Mouse (Mus musculus) liver, embryonic 13.5 days (tissue): ENCODE results near the gene Gm42791. TPM values are rescaled to one million over a fixed set of nuclear protein-coding genes. Genes with fewer than 3 reads are reported as not detected.

Experiments used
- ATAC-seq: fragments of 200-750 bp; cut with Nextera tagmentation; 2 replicates; pipeline ENCODE4 v1.8.0; 2017; ENCODE audit warnings: low read depth, mild to moderate bottlenecking, moderate number of reproducible peaks, moderate library complexity
- DNase-seq: peaks from one replicate; pipeline ENCODE4 v3.0.0; 2022
- H3K27ac ChIP-seq: fragments of 300-500 bp; sonication (generic); 2 replicates; pipeline ENCODE4 v1.5.1; 2015; ENCODE audit warnings: moderate library complexity, mild to moderate bottlenecking, inconsistent platforms
- H3K27me3 ChIP-seq: fragments of 300-500 bp; sonication (generic); 2 replicates; pipeline ENCODE4 v1.6.1; 2015; ENCODE audit warnings: mild to moderate bottlenecking, inconsistent platforms
- H3K36me3 ChIP-seq: fragments of 300-500 bp; sonication (generic); 2 replicates; pipeline ENCODE4 v1.6.1; 2015; ENCODE audit warnings: mild to moderate bottlenecking, inconsistent platforms
- H3K4me1 ChIP-seq: fragments of 300-500 bp; sonication (generic); replicated peaks from 2 replicates; pipeline ENCODE4 v1.6.1; 2015; ENCODE audit warnings: inconsistent platforms
- H3K4me2 ChIP-seq: fragments of 300-500 bp; sonication (generic); 2 replicates; pipeline ENCODE4 v1.6.1; 2015; ENCODE audit warnings: inconsistent platforms, mild to moderate bottlenecking, moderate library complexity
- H3K4me3 ChIP-seq: fragments of 300-500 bp; sonication (generic); replicated peaks from 2 replicates; pipeline ENCODE4 v1.5.1; 2015; ENCODE audit warnings: mild to moderate bottlenecking, inconsistent platforms
- H3K9ac ChIP-seq: fragments of 300-500 bp; sonication (generic); 2 replicates; pipeline ENCODE4 v1.6.1; 2015; ENCODE audit warnings: mild to moderate bottlenecking, inconsistent platforms
- H3K9me3 ChIP-seq: fragments of 300-500 bp; sonication (generic); replicated peaks from 2 replicates; pipeline ENCODE4 v1.6.1; 2016; ENCODE audit warnings: inconsistent platforms
- WGBS: fragments of 180-500 bp; shearing (Covaris S2); methylation state at CpG from one replicate; pipeline ENCODE4 v1.1.7; 2015; ENCODE audit not compliant: insufficient replicate concordance; 5-methylcytosine and 5-hydroxymethylcytosine counted together
- polyA plus RNA-seq: library from polyadenylated mRNA; unstranded; fragments of >200 nt; fragmentation: Nextera tagmentation; extraction: Ambion mirVana; gene quantifications from 2 replicates; pipeline ENCODE4 v1.2.1, GENCODE M21; 2015

Gene Gm42791
- polyA plus RNA-seq, 1 experiment from 2014 or later: 0.86 TPM

DNA sequence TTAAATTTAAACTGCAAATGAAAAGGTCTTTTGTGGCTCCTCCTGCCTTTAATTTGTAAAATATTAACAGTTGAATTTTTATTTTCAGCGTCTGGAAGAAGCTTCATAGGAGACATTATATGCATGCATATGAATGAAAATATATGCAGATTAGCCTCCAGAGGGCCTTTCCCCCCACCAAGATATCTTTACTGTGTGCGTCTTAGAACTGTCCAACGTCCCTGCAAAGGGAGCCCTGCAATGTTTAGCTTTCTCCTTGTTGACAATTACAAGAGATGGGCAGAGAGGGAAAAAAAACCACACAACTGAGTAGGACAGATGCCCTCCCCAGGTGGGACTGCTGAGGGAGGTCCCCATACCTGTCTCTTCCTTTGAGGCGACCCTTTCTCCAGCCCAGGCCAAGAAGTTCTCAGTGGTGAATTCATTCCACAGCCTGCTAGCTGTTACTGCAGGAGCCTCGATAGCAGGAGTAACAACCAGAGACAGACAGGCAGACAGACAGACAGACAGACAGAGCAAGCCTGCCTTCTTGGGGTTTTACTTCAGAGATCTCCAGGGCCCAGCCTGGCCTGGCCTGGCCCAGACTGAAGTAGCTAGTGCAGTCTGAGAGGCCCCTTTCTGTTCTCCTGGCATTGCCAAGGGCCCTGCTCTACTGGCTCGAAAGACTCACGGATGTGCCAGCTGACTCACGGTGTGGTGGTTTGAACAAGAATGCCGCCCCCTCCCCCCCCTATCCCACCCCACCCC lies 1.2 kb upstream of the Gm42791 start:
- no peak for ATAC-seq

DNA sequence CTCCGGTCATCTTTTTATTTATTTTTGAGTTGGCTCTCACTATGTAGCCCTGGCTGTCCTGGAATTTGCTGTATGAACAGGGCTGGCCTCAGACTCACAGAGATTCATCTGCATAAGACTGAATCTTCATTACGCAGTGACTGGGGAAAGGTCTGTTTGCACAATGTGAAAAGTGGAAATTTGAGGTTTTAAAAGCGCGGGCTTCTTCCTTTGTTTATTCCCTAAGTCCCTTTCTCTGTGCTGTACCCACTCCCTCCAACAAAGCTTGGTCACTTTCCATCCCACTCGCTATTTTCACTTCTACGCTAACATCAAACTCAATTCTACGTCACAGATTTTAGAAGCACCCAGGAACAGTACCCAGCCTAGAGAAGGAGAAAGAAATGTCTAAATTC lies 639 bp downstream of the Gm42791 start:
- Histone ChIP-seq H3K4me2 (peak overlapping the region; percentile 80), H3K4me3 (peak overlapping the region; percentile 64), H3K27ac (peak overlapping the region; percentile 78), H3K36me3 (0 out of 2 replicates have a peak, but pooled peaks cover 3% of the 10 kb centered on the region), H3K9me3 (no peaks in the 10 kb centered on the region; the same call in 1 of the 2 replicates), H3K27me3 (no peaks in the 10 kb centered on the region), H3K4me1 (peaks cover 23% of the 10 kb centered on the region), H3K9ac (peak overlapping the region; percentile 71)
- WGBS: 63% methylated on average over 7 of the region's 7 CpGs
- DNase-seq (no peak), ATAC-seq (no peak)

More for the DNA sequence above, 1.2 kb upstream of the Gm42791 start:
- Histone ChIP-seq H3K27ac (peak overlapping the region; percentile 78; the same call in 1 of the 2 replicates), H3K4me1 (peaks cover 23% of the 10 kb centered on the region), H3K9ac (no peak overlapping the region), H3K4me3 (no peak overlapping the region), H3K9me3 (no peaks in the 10 kb centered on the region), H3K36me3 (no peaks in the 10 kb centered on the region), H3K4me2 (no peak overlapping the region), H3K27me3 (no peaks in the 10 kb centered on the region)
- 72% methylated on average over 9 of the region's 9 CpGs for WGBS
- no peak for DNase-seq

DNA sequence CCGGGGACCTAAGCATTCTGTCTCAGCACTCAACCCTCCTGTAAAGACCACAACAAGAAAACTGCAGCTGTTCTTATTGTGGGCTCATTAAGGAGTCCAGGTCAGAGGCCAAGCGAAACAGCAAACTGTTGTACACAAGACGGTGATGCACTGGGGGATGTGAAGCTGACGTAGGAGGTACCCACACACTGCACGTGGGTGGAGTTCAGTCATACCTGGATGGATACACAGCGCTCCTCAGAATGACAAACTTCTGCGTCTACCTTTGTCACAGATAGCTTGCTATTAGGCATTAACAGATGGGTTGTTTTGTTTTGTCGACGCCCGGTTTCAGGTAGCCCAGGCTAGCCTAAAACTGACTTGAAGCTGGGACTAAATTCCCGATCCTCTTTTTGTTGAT lies 2.3 kb downstream of the Gm42791 start:
- Histone ChIP-seq H3K27ac (no peak overlapping the region), H3K36me3 (peaks cover 8% of the 10 kb centered on the region; the same call in 1 of the 2 replicates), H3K4me3 (no peak overlapping the region), H3K9ac (no peak overlapping the region), H3K9me3 (peaks cover 8% of the 10 kb centered on the region; the same call in 1 of the 2 replicates), H3K27me3 (no peaks in the 10 kb centered on the region), H3K4me2 (no peak overlapping the region), H3K4me1 (peaks cover 23% of the 10 kb centered on the region)
- DNase-seq (no peak), ATAC-seq (no peak)
- WGBS: 88% methylated on average over 11 of the region's 11 CpGs

DNA sequence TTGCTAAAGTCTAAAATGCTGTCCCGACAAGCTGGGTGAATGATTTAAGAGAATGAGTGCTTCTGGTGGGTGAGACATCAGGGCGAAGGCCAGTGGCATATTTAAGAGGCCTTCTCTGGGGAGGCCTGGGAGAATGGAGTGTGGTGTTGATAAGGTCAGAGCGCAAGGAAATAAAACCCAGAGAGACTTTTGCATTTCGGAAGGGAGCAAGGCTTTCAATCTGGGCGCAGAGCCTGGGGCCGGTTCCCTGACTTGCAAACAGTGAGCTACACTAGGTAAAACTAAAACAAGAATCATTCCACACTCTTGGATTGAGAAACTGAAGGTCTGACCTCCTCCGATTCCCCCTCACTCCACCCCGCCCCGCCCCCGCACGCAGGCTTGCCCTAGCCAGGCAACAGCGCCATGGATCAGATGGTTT lies 4.0 kb downstream of the Gm42791 start:
- H3K27me3 ChIP-seq: no peaks in the 10 kb centered on the region
- H3K4me3 ChIP-seq: no peak overlapping the region
- peaks cover 11% of the 10 kb centered on the region; the same call in 1 of the 2 replicates for H3K9me3 ChIP-seq
- peak overlapping the region; percentile 15; the same call in 1 of the 2 replicates for H3K27ac ChIP-seq
- DNase-seq (no peak), ATAC-seq (no peak)
- no peak overlapping the region for H3K9ac ChIP-seq
- H3K36me3 ChIP-seq: peaks cover 9% of the 10 kb centered on the region; the same call in 1 of the 2 replicates
- H3K4me2 ChIP-seq: no peak overlapping the region
- peaks cover 18% of the 10 kb centered on the region for H3K4me1 ChIP-seq
- WGBS: 74% methylated on average over 12 of the region's 12 CpGs

DNA sequence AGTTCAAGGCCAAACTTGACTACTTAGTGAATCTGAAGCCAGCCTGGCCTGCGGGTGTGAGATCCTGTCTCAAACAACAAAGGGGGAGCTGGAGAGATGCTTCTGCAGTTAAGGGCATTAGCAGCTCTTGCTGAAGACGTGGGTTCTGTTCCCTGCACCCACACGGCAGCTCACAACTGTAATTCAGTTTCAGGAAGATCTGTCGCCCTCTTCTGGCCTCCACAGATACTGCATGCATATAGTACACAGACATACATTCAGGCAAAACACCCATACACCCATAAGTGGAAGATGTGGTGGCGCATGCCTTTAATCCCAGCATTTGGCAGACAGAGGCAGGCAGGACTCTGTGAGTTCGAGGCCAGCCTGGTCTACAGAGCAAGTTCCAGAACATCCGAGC lies 5.5 kb downstream of the Gm42791 start:
- Histone ChIP-seq H3K4me1 (peaks cover 8% of the 10 kb centered on the region), H3K4me2 (no peak overlapping the region), H3K4me3 (no peak overlapping the region), H3K27me3 (no peaks in the 10 kb centered on the region), H3K36me3 (peaks cover 9% of the 10 kb centered on the region; the same call in 1 of the 2 replicates), H3K9me3 (peaks cover 11% of the 10 kb centered on the region; the same call in 1 of the 2 replicates), H3K27ac (no peak overlapping the region), H3K9ac (no peak overlapping the region)
- ATAC-seq (no peak), DNase-seq (no peak)
- WGBS: 75% methylated on average over 7 of the region's 7 CpGs

DNA sequence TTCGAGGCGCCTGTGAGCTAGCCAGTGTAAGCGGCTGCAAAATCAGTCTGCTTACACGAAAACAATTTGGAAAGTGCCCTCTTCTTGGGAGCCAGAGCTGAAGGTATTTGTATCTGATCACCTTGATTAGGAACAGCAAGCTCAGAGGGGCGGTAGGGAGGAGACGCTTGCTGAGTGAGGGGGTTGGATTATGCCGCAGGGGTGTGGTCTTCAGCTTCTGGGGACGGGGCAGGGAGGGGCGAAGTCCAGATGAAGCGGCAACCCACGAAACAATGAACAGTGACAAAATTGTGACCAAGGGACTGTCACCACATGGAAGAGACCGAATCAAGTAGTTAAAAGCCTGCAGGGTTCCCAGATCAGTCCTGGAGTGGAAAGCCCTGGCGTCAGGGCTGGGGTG lies 10.0 kb downstream of the Gm42791 start:
- Histone ChIP-seq H3K9me3 (peaks cover 15% of the 10 kb centered on the region; the same call in 1 of the 2 replicates), H3K4me1 (peaks cover 13% of the 10 kb centered on the region), H3K4me3 (no peak overlapping the region), H3K4me2 (no peak overlapping the region), H3K27ac (no peak overlapping the region), H3K36me3 (peaks cover 9% of the 10 kb centered on the region; the same call in 1 of the 2 replicates), H3K9ac (no peak overlapping the region), H3K27me3 (no peaks in the 10 kb centered on the region)
- 47% methylated on average over 13 of the region's 13 CpGs for WGBS
- DNase-seq: no peak
- ATAC-seq: no peak

DNA sequence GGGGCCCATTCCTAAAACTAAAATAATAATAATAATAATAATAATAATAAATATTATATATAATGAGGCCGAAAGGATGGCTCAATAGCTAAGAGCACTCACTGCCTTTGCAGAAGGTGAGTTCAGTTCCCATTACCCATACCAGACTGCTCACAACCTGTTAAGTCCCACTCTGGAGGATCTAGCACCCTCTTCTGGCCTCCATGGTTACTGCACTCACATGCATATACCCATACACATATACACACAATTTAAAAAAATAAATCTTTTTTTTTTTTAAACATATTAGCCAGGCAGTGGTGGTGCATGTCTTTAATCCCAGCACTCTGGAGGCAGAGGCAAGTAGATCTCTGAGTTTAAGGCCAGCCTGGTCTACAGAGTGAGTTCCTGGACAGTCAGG lies 11.3 kb downstream of the Gm42791 start:
- Histone ChIP-seq H3K4me3 (no peak overlapping the region), H3K4me1 (peaks cover 20% of the 10 kb centered on the region), H3K27ac (no peak overlapping the region), H3K4me2 (no peak overlapping the region), H3K27me3 (no peaks in the 10 kb centered on the region), H3K9ac (no peak overlapping the region), H3K36me3 (peaks cover 6% of the 10 kb centered on the region; the same call in 1 of the 2 replicates), H3K9me3 (peaks cover 15% of the 10 kb centered on the region; the same call in 1 of the 2 replicates)
- DNase-seq (no peak), ATAC-seq (no peak)
- 84% methylated on average over 1 of the region's 1 CpGs for WGBS

DNA sequence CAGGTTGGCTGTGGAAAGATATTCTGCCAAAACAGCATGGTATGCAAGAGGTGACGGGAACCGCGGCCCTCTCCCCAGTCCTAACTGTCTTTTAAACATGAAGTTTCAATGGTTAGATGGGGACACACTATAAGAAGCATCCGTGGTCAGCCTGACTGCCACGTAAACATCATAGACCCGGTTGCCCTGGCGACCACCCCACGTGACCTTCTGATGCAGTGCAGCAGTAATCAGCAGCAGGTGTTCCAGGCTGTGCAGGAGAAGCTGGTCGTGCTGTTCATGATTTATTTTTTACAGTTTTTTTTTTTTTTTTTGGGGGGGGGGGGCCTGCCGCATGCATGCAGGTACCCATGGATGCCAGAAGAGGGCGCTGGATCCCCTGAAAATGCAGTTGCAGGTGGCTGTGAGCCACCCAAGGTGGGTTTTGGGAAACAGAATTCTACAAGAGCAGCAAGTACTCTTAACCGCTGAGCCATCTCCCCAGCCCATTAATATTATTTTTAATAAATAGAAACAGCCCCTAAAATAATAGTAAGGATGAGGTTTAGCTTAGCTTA lies 11.8 kb downstream of the Gm42791 start:
- ATAC-seq (no peak), DNase-seq (no peak)
- 75% methylated on average over 12 of the region's 12 CpGs for WGBS
- peaks cover 11% of the 10 kb centered on the region; the same call in 1 of the 2 replicates for H3K9me3 ChIP-seq
- H3K4me2 ChIP-seq: no peak overlapping the region
- no peak overlapping the region for H3K4me3 ChIP-seq
- no peak overlapping the region for H3K9ac ChIP-seq
- H3K36me3 ChIP-seq: peaks cover 6% of the 10 kb centered on the region; the same call in 1 of the 2 replicates
- H3K27ac ChIP-seq: no peak overlapping the region
- H3K27me3 ChIP-seq: no peaks in the 10 kb centered on the region
- H3K4me1 ChIP-seq: peaks cover 25% of the 10 kb centered on the region

DNA sequence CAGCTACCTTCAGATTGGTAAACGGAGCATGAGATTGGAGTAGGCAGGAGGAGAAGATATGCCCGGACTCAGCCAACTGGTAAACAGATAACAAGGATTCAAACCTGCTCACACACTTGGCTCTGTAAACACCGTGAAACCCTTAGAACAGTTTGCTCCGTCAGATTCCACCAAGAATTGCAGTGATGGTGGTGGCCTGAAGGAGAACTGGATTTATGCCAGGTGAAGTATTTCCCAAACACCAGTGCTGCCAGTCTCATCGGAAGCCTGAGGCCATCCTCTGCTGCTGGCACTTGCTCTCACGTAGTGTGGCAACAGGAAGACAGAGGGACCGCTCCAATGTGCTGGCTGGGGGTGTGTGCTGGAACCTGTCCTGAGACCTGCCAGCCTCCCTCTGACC lies 12.6 kb downstream of the Gm42791 start:
- no peak for DNase-seq

DNA sequence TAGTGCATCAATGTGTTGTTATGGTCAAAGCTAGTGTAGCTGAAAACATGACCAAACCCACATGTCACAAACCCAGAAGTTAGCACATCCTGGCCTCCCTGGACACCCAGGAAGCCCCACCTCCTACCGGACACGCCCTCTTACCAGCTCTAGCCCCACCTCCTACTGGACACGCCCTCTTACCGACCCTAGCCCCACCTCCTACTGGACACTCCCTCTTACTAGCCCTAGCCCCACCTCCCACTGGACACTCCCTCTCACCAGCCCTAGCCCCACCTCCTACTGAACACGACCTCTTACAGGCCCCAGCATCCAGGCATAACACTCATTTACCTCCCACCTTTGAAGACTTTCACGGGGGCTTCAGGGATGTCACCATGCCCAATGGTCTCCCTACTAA lies 14.3 kb downstream of the Gm42791 start:
- Histone ChIP-seq H3K9ac (no peak overlapping the region), H3K27ac (no peak overlapping the region), H3K36me3 (no peaks in the 10 kb centered on the region), H3K27me3 (no peaks in the 10 kb centered on the region), H3K4me2 (no peak overlapping the region), H3K4me1 (peaks cover 38% of the 10 kb centered on the region), H3K9me3 (0 out of 2 replicates have a peak, but pooled peaks cover 4% of the 10 kb centered on the region), H3K4me3 (no peak overlapping the region)
- DNase-seq: peak; percentile 65
- WGBS: 43% methylated on average over 6 of the region's 6 CpGs
- ATAC-seq: peak; percentile 81

More for the DNA sequence above, 12.6 kb downstream of the Gm42791 start:
- 0 out of 2 replicates have a peak, but pooled peaks cover 5% of the 10 kb centered on the region for H3K9me3 ChIP-seq
- no peak overlapping the region for H3K4me2 ChIP-seq
- no peaks in the 10 kb centered on the region for H3K36me3 ChIP-seq
- H3K9ac ChIP-seq: no peak overlapping the region
- 78% methylated on average over 7 of the region's 7 CpGs for WGBS
- H3K27me3 ChIP-seq: no peaks in the 10 kb centered on the region
- peaks cover 33% of the 10 kb centered on the region for H3K4me1 ChIP-seq
- H3K27ac ChIP-seq: no peak overlapping the region
- ATAC-seq: no peak
- no peak overlapping the region for H3K4me3 ChIP-seq

DNA sequence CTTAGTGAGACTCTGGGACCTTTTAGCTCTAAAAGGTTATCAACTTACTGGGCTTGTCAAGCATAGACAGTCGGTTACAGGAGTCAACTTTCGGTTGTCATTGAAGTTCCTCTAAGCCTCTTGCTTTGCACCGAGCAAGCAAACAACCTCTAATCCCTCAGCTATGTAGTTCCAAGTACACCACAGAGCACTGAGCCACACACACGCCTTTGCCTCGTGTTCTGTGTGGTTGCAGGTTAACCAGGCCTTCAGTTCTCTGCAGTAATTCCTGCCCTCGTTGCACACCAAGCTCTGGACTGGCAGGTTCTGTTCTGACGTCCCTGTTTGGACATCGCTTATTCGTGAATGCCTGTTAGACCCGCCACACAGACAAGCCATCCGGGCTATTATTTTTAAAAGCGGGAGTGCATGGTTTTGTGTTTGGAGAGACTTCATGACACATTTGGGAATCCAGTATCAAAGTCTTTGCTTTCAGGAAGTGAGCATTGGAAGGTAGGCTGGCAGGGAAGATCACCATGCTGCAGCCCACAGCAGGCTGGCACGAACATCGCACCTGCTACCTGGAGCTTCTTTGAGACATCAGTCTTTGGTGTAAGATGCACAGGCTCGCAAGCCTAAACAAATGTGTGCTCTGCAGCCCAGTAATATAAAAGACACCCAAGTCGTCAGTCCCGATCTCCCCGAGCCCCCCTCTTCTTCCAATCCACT lies 16.3 kb downstream of the Gm42791 start:
- ATAC-seq (peak; percentile 54), DNase-seq (no peak)
- 55% methylated on average over 18 of the region's 18 CpGs for WGBS
- Histone ChIP-seq H3K9me3 (0 out of 2 replicates have a peak, but pooled peaks cover under 1% of the 10 kb centered on the region), H3K4me3 (no peak overlapping the region), H3K27ac (peak overlapping the region; percentile 82), H3K9ac (no peak overlapping the region), H3K4me1 (peaks cover 38% of the 10 kb centered on the region), H3K36me3 (no peaks in the 10 kb centered on the region), H3K4me2 (no peak overlapping the region), H3K27me3 (no peaks in the 10 kb centered on the region)
